In genomic region chr17:43698997-43699649, GRCm38 (mm10) we compare ENCODE assay signal across 8 mouse cellular contexts. TPM values are rescaled to one million over a fixed set of nuclear protein-coding genes. Genes with fewer than 3 reads are reported as not detected.
DNase-seq lines count a peak whose midpoint lies in the region; ATAC-seq and TF ChIP-seq lines count a peak whose summit lies in the region.

No protein-coding gene starts in this region.

- 47% methylated on average over 14 of the region's 14 CpGs for WGBS in kidney, embryonic 14.5 days
- WGBS in liver, embryonic 13.5 days (ENCODE audit: insufficient replicate concordance) = 34% methylated on average over 14 of the region's 14 CpGs
- WGBS in thymus, adult 2 months = 49% methylated on average over 14 of the region's 14 CpGs

- peak; percentile 75 for ATAC-seq in common myeloid progenitor, adult 5-6 weeks (replicated peaks; ENCODE audit: low read depth, poor library complexity, severe bottlenecking)
- 0 out of 2 replicates have a peak, but pooled peaks have one; percentile 6 for ATAC-seq in kidney, embryonic 14.5 days (ENCODE audit: low FRiP score, low TSS enrichment)
- no peak for ATAC-seq in liver, embryonic 13.5 days (ENCODE audit: low read depth)
- peak; percentile 61; the same call in 1 of the 2 replicates for ATAC-seq in neutrophil, adult 5-6 weeks (ENCODE audit: extremely low read depth, insufficient number of reproducible peaks, low FRiP score, poor library complexity, severe bottlenecking)

- H3K36me3 ChIP-seq in kidney, embryonic 14.5 days (ENCODE audit: control insufficient read depth, insufficient read depth, low read length) = no peaks in the 10 kb centered on the region
- H3K36me3 ChIP-seq in liver, embryonic 13.5 days = no peaks in the 10 kb centered on the region
- no peaks in the 10 kb centered on the region for H3K36me3 ChIP-seq in thymus, adult 2 months (ENCODE audit: control insufficient read depth, insufficient read depth, low read length)

- no peaks in the 10 kb centered on the region for H3K27me3 ChIP-seq in kidney, embryonic 14.5 days (ENCODE audit: control insufficient read depth, insufficient read depth, low read length)
- H3K27me3 ChIP-seq in liver, embryonic 13.5 days = no peaks in the 10 kb centered on the region
- no peaks in the 10 kb centered on the region for H3K27me3 ChIP-seq in thymus, adult 2 months (ENCODE audit: control insufficient read depth, insufficient read depth, low read length)

- no peak for TF ChIP-seq POLR2A in thymus, adult 2 months (IDR thresholded peaks at IDR 0.05; ENCODE audit: control insufficient read depth, extremely low read depth, insufficient read depth, low read length, poor library complexity)

- no peak overlapping the region for H3K27ac ChIP-seq in kidney, embryonic 14.5 days (ENCODE audit: low read depth, low read length)
- H3K27ac ChIP-seq in liver, embryonic 13.5 days = no peak overlapping the region
- H3K27ac ChIP-seq in thymus, adult 2 months (ENCODE audit: control insufficient read depth, insufficient read depth, low read length) = no peak overlapping the region

- no peak overlapping the region for H3K9ac ChIP-seq in kidney, embryonic 14.5 days (ENCODE audit: low read depth, low read length)
- no peak overlapping the region for H3K9ac ChIP-seq in liver, embryonic 13.5 days

- peak; percentile 75 for DNase-seq in A20 (ENCODE audit: low read depth, low spot score)
- DNase-seq in adipocyte (ENCODE audit: low spot score) = peak; percentile 87
- peak; percentile 83 for DNase-seq in gastrocnemius, postnatal 10 days
- DNase-seq in liver, embryonic 13.5 days = peak; percentile 10
- peak; percentile 78 for DNase-seq in thymus, adult 2 months

- no peak for TF ChIP-seq CTCF in thymus, adult 2 months (IDR thresholded peaks at IDR 0.05; ENCODE audit: borderline replicate concordance, control insufficient read depth, extremely low read depth, insufficient read depth, low read length, poor library complexity)

- no peak overlapping the region for H3K4me3 ChIP-seq in kidney, embryonic 14.5 days (ENCODE audit: low read length)
- no peak overlapping the region for H3K4me3 ChIP-seq in liver, embryonic 13.5 days (replicated peaks)
- H3K4me3 ChIP-seq in thymus, adult 2 months (ENCODE audit: control insufficient read depth, insufficient read depth, low read length) = no peak overlapping the region

- no peaks in the 10 kb centered on the region for H3K4me1 ChIP-seq in kidney, embryonic 14.5 days (ENCODE audit: control insufficient read depth, insufficient read depth, low read length)
- no peaks in the 10 kb centered on the region for H3K4me1 ChIP-seq in liver, embryonic 13.5 days (replicated peaks)
- no peaks in the 10 kb centered on the region for H3K4me1 ChIP-seq in thymus, adult 2 months (replicated peaks; ENCODE audit: control insufficient read depth, insufficient read depth, low read length)

- no peak overlapping the region for H3K4me2 ChIP-seq in kidney, embryonic 14.5 days (replicated peaks; ENCODE audit: low read depth, low read length)
- H3K4me2 ChIP-seq in liver, embryonic 13.5 days = no peak overlapping the region

- H3K9me3 ChIP-seq in kidney, embryonic 14.5 days (ENCODE audit: control insufficient read depth, low read length) = no peaks in the 10 kb centered on the region
- H3K9me3 ChIP-seq in liver, embryonic 13.5 days (replicated peaks) = no peaks in the 10 kb centered on the region

RNA-seq across cellular contexts. Expression of gene Cyp39a1, which starts 31.9 kb away (rescaled TPM):
- 0.73 and 2.0 TPM in 2 replicates for total RNA-seq in common myeloid progenitor, adult 5-6 weeks (2017)
- 1 to 10 TPM; 3.8 to 5.9 TPM for total RNA-seq in gastrocnemius, postnatal 10 days (2021)
- polyA plus RNA-seq in kidney, embryonic 14.5 days (2014; fragmentation: Nextera tagmentation; extraction: Ambion mirVana) = 11.8 and 20.3 TPM in 2 replicates
- polyA plus RNA-seq in liver, embryonic 13.5 days (2015; fragmentation: Nextera tagmentation; extraction: Ambion mirVana) = 3.4 and 3.9 TPM in 2 replicates
- total RNA-seq in neutrophil, adult 5-6 weeks (2017) = 4.7 and 8.6 TPM in 2 replicates
- polyA plus RNA-seq in thymus, adult 2 months (2012; rRNA removed) = 0.20 and 0.35 TPM in 2 replicates

RNA-seq across cellular contexts. Expression of gene Slc25a27, which starts 32.1 kb away (rescaled TPM):
- 0.73 and 5.7 TPM in 2 replicates for total RNA-seq in common myeloid progenitor, adult 5-6 weeks (2017)
- 1 to 10 TPM; 3.0 to 4.4 TPM for total RNA-seq in gastrocnemius, postnatal 10 days (2021)
- polyA plus RNA-seq in kidney, embryonic 14.5 days (2014; fragmentation: Nextera tagmentation; extraction: Ambion mirVana) = 12.6 and 12.7 TPM in 2 replicates
- 1.2 and 1.5 TPM in 2 replicates for polyA plus RNA-seq in liver, embryonic 13.5 days (2015; fragmentation: Nextera tagmentation; extraction: Ambion mirVana)
- 7.9 and 9.6 TPM in 2 replicates for total RNA-seq in neutrophil, adult 5-6 weeks (2017)
- polyA plus RNA-seq in thymus, adult 2 months (2012; rRNA removed) = 8.7 and 9.7 TPM in 2 replicates

Comparison
In these comparisons a context has a peak if more than half of its experiments do, and no peak if none do; other contexts are left out.
1. DNase-seq: peak in every context shown above with its lines; median percentile 87 in adipocyte; 83 in gastrocnemius, postnatal 10 days; 78 in thymus, adult 2 months; 75 in A20; 10 in liver, embryonic 13.5 days.